Mouse (Mus musculus): ENCODE data around the gene Atrnl1.
A peak's percentile ranks its signal among the peaks of the same experiment; 100 is the strongest.

The Atrnl1 gene

GRCm38 (mm10) chr19:57610058-57610475 lies 767 bp upstream of the Atrnl1 start:
- peak in 1 of 2 experiments; percentile 44 for DNase-seq (ENCODE audit: low spot score in 2 of 2)

- DNase-seq (ENCODE audit: low spot score in 2 of 2), result peak; percentile 56 to 83
Observed at GRCm38 (mm10) chr19:57611291-57612178, 701 bp downstream of the Atrnl1 start.

- DNase-seq (ENCODE audit: low spot score in 2 of 2), result no peak
Observed at GRCm38 (mm10) chr19:57612179-57612472, 1.3 kb downstream of the Atrnl1 start.

GRCm38 (mm10) chr19:57615972-57616621 lies 5.3 kb downstream of the Atrnl1 start:
- no peak for DNase-seq (ENCODE audit: low spot score in 2 of 2)

GRCm38 (mm10) chr19:57619088-57619487 lies 8.3 kb downstream of the Atrnl1 start:
- no peak for DNase-seq (ENCODE audit: low spot score in 2 of 2)

GRCm38 (mm10) chr19:57621814-57622213 lies 11.0 kb downstream of the Atrnl1 start:
- no peak for DNase-seq (ENCODE audit: low spot score in 2 of 2)

GRCm38 (mm10) chr19:57625738-57626137 lies 14.9 kb downstream of the Atrnl1 start:
- DNase-seq (ENCODE audit: low spot score in 2 of 2), result no peak

- no peak for DNase-seq (ENCODE audit: low spot score in 2 of 2)
Observed at GRCm38 (mm10) chr19:57627251-57627650, 16.4 kb downstream of the Atrnl1 start.

- peak in 1 of 2 experiments; percentile 64 for DNase-seq (ENCODE audit: low spot score in 2 of 2)
Observed at GRCm38 (mm10) chr19:57642536-57642935, 31.7 kb downstream of the Atrnl1 start.

GRCm38 (mm10) chr19:57642980-57643379 lies 32.1 kb downstream of the Atrnl1 start:
- DNase-seq (ENCODE audit: low spot score in 2 of 2), result peak in 1 of 2 experiments; percentile 32

GRCm38 (mm10) chr19:57648202-57648943 lies 37.5 kb downstream of the Atrnl1 start:
- peak in 1 of 2 experiments; percentile 36 for DNase-seq (ENCODE audit: low spot score in 2 of 2)

- DNase-seq (ENCODE audit: low spot score in 2 of 2), result peak in 1 of 2 experiments; percentile 22
Observed at GRCm38 (mm10) chr19:57648944-57649271, 38.1 kb downstream of the Atrnl1 start.

- DNase-seq (ENCODE audit: low spot score in 2 of 2), result peak in 1 of 2 experiments; percentile 62
Observed at GRCm38 (mm10) chr19:57655083-57655482, 44.2 kb downstream of the Atrnl1 start.

GRCm38 (mm10) chr19:57655491-57655890 lies 44.7 kb downstream of the Atrnl1 start:
- DNase-seq (ENCODE audit: low spot score in 2 of 2), result peak in 1 of 2 experiments; percentile 52

GRCm38 (mm10) chr19:57657426-57658087 lies 46.7 kb downstream of the Atrnl1 start:
- DNase-seq (ENCODE audit: low spot score in 2 of 2), result peak in 1 of 2 experiments; percentile 25

- DNase-seq (ENCODE audit: low spot score in 2 of 2), result no peak
Observed at GRCm38 (mm10) chr19:57658111-57659091, 47.6 kb downstream of the Atrnl1 start.

- DNase-seq (ENCODE audit: low spot score in 2 of 2), result no peak
Observed at GRCm38 (mm10) chr19:57667011-57667410, 56.2 kb downstream of the Atrnl1 start.

- DNase-seq (ENCODE audit: low spot score in 2 of 2), result no peak
Observed at GRCm38 (mm10) chr19:57667946-57668345, 57.1 kb downstream of the Atrnl1 start.

GRCm38 (mm10) chr19:57679455-57679854 lies 68.6 kb downstream of the Atrnl1 start:
- DNase-seq (ENCODE audit: low spot score in 2 of 2), result no peak

GRCm38 (mm10) chr19:57686596-57686995 lies 75.8 kb downstream of the Atrnl1 start:
- DNase-seq (ENCODE audit: low spot score in 2 of 2), result no peak

GRCm38 (mm10) chr19:57692566-57692965 lies 81.7 kb downstream of the Atrnl1 start:
- DNase-seq (ENCODE audit: low spot score in 2 of 2), result no peak
